Mouse (Mus musculus): ENCODE data around the gene Dyrk1a.

- TF ChIP-seq CTCF (IDR thresholded peaks at IDR 0.05), result no peak
- no peak for TF ChIP-seq POLR2A (IDR thresholded peaks at IDR 0.05; ENCODE audit: insufficient read depth, low read depth, low read length)
These were observed 13.6 kb upstream of the Dyrk1a start for GRCm38 (mm10) chr16:94556228-94556627.

Data from heart, adult 2 months (tissue).